Mouse (Mus musculus) embryonic facial prominence, embryonic 12.5 days (tissue): ENCODE data around the gene Mrpl48. TPM values are rescaled to one million over a fixed set of nuclear protein-coding genes. Genes with fewer than 3 reads are reported as not detected.

Experiments used
- ATAC-seq: fragments of 200-750 bp; cut with Nextera tagmentation; 2 replicates; pipeline ENCODE4 v1.8.0; 2017; ENCODE audit not compliant: insufficient number of reproducible peaks, insufficient read depth, low FRiP score, low TSS enrichment
- H3K27ac ChIP-seq: fragments of 300-500 bp; sonication (generic); 2 replicates; pipeline ENCODE4 v1.5.1; 2016; ENCODE audit warnings: mild to moderate bottlenecking
- H3K27me3 ChIP-seq: fragments of 300-500 bp; sonication (generic); 2 replicates; pipeline ENCODE4 v1.6.1; 2016; ENCODE audit warnings: mild to moderate bottlenecking, moderate library complexity
- H3K36me3 ChIP-seq: fragments of 300-500 bp; sonication (generic); 2 replicates; pipeline ENCODE4 v1.6.1; 2016; ENCODE audit warnings: mild to moderate bottlenecking
- H3K4me1 ChIP-seq: fragments of 300-500 bp; sonication (generic); 2 replicates; pipeline ENCODE4 v1.6.1; 2016
- H3K4me2 ChIP-seq: fragments of 300-500 bp; sonication (generic); replicated peaks from 2 replicates; pipeline ENCODE4 v1.6.1; 2016; ENCODE audit warnings: mild to moderate bottlenecking, moderate library complexity
- H3K4me3 ChIP-seq: fragments of 300-500 bp; sonication (generic); 2 replicates; pipeline ENCODE4 v1.5.1; 2016; ENCODE audit warnings: mild to moderate bottlenecking
- H3K9ac ChIP-seq: fragments of 300-500 bp; sonication (generic); 2 replicates; pipeline ENCODE4 v1.6.1; 2016; ENCODE audit warnings: mild to moderate bottlenecking, moderate library complexity
- H3K9me3 ChIP-seq: fragments of 300-500 bp; sonication (generic); 2 replicates; pipeline ENCODE4 v1.6.1; 2016; ENCODE audit warnings: mild to moderate bottlenecking, moderate library complexity
- WGBS: fragments of 180-500 bp; shearing (Covaris S2); methylation state at CpG from one replicate; pipeline ENCODE4 v1.1.7; 2016; 5-methylcytosine and 5-hydroxymethylcytosine counted together
- polyA plus RNA-seq: library from polyadenylated mRNA; unstranded; fragments of >200 nt; fragmentation: Nextera tagmentation; extraction: Ambion mirVana; gene quantifications from 2 replicates; pipeline ENCODE4 v1.2.1, GENCODE M21; 2016

Gene Mrpl48
- polyA plus RNA-seq, 1 experiment from 2014 or later: 67.4 TPM

DNA sequence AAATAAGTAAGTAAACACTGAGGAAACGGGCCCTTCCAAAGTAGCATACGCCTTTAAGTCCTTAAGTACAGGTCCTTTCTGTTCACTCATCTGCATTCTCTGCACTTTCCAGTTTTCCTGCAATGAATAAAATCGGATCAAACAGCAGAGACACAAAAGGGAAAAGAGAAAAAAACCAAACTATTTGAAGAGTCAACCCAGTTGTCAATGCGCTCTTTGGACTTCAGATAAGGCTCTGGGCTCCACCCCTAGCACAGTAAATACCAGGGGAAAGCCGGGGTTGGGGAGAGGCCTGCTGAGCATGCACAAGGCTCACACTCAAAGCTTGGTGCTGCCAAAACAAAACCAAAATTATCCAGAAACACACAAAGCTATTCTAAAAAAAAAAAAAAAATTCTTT is 53.2 kb downstream of the Mrpl48 start:
- ATAC-seq: no peak
- Histone ChIP-seq H3K27ac (peak overlapping the region; percentile 79), H3K4me3 (no peak overlapping the region), H3K9me3 (no peaks in the 10 kb centered on the region), H3K4me1 (peaks cover 6% of the 10 kb centered on the region; the same call in 1 of the 2 replicates), H3K9ac (no peak overlapping the region), H3K4me2 (no peak overlapping the region), H3K36me3 (no peaks in the 10 kb centered on the region), H3K27me3 (no peaks in the 10 kb centered on the region)
- WGBS: 67% methylated on average over 5 of the region's 5 CpGs

DNA sequence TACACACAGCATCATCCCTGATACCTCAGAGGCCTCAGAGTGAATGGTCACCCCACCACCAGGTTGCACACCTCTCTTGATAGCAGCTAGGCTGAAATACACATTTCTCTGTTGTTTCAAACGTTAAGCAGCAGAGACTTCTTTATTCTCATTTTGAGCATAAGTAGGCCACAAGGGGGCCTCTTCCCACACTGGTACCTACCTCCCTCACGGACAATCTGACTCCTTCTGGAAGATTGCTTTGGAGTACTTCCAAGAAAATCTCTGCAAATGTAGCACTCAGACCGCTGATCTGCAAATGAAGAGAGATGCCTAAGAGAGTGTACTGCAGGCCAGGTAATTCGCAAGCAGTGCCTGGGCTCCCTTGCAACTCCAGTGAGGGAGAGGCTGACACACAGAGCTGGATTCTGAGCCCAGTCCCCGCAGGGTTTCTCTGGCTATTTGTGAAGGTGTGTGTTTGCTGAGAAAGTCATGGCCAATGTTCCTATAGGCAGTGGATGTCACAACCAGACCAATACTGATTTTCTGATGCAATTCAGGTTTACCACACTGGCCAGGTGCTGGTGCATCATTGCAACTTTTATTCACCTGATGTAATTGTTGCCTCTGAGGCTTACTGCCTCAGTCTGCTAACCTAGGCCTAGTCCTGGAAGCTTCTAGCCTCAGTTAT is 57.6 kb downstream of the Mrpl48 start:
- 62% methylated on average over 5 of the region's 5 CpGs for WGBS
- H3K36me3 ChIP-seq: no peaks in the 10 kb centered on the region
- H3K27ac ChIP-seq: no peak overlapping the region
- H3K27me3 ChIP-seq: no peaks in the 10 kb centered on the region
- H3K4me1 ChIP-seq: peaks cover 3% of the 10 kb centered on the region; the same call in 1 of the 2 replicates
- no peaks in the 10 kb centered on the region for H3K9me3 ChIP-seq
- H3K4me3 ChIP-seq: no peak overlapping the region
- ATAC-seq: no peak
- no peak overlapping the region for H3K4me2 ChIP-seq
- no peak overlapping the region for H3K9ac ChIP-seq

DNA sequence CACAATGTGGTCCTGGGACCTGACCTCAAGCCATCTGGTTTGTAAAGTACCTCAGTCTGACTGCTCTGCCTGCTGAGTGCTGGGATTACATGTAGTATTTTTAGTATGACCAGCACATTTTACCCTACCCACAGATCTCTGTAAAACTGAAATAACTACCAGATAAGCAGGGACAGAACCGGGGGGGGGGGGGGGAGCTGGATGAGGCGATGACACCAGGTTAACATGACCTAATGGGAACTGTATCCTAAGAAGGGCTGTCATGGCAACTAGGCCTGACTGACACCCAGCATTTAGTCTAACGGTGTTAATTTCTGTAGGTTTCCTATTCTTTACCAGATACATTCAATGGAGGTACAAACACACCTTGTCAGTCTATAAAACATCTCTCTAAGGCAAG is 58.3 kb downstream of the Mrpl48 start:
- 86% methylated on average over 3 of the region's 3 CpGs for WGBS

GRCm38 (mm10) chr7:100547631-100548030 is 60.5 kb downstream of the Mrpl48 start:
- 72% methylated on average over 4 of the region's 4 CpGs for WGBS
- Histone ChIP-seq H3K4me2 (no peak overlapping the region), H3K27me3 (no peaks in the 10 kb centered on the region), H3K9ac (no peak overlapping the region), H3K4me1 (no peaks in the 10 kb centered on the region), H3K36me3 (no peaks in the 10 kb centered on the region), H3K9me3 (no peaks in the 10 kb centered on the region), H3K4me3 (no peak overlapping the region), H3K27ac (no peak overlapping the region)
- ATAC-seq: no peak

More for the DNA sequence above, 58.3 kb downstream of the Mrpl48 start:
- H3K36me3 ChIP-seq: no peaks in the 10 kb centered on the region
- H3K9ac ChIP-seq: no peak overlapping the region
- ATAC-seq: no peak
- no peaks in the 10 kb centered on the region for H3K4me1 ChIP-seq
- H3K27me3 ChIP-seq: no peaks in the 10 kb centered on the region
- no peak overlapping the region for H3K27ac ChIP-seq
- H3K4me2 ChIP-seq: no peak overlapping the region
- H3K9me3 ChIP-seq: no peaks in the 10 kb centered on the region
- H3K4me3 ChIP-seq: no peak overlapping the region

GRCm38 (mm10) chr7:100544437-100544836 is 63.7 kb downstream of the Mrpl48 start:
- Histone ChIP-seq H3K4me1 (no peaks in the 10 kb centered on the region), H3K27me3 (no peaks in the 10 kb centered on the region), H3K36me3 (peaks cover 8% of the 10 kb centered on the region), H3K9ac (no peak overlapping the region), H3K27ac (no peak overlapping the region), H3K9me3 (no peaks in the 10 kb centered on the region), H3K4me2 (no peak overlapping the region), H3K4me3 (no peak overlapping the region)
- ATAC-seq: no peak
- 70% methylated on average over 1 of the region's 1 CpGs for WGBS

- Histone ChIP-seq H3K4me3 (no peak overlapping the region), H3K27ac (no peak overlapping the region), H3K36me3 (peaks cover 16% of the 10 kb centered on the region), H3K9ac (no peak overlapping the region), H3K9me3 (no peaks in the 10 kb centered on the region), H3K4me1 (peaks cover 3% of the 10 kb centered on the region), H3K27me3 (no peaks in the 10 kb centered on the region), H3K4me2 (no peak overlapping the region)
- WGBS: 93% methylated on average over 9 of the region's 9 CpGs
- no peak for ATAC-seq
Observed at GRCm38 (mm10) chr7:100539516-100539915, 68.6 kb downstream of the Mrpl48 start.

DNA sequence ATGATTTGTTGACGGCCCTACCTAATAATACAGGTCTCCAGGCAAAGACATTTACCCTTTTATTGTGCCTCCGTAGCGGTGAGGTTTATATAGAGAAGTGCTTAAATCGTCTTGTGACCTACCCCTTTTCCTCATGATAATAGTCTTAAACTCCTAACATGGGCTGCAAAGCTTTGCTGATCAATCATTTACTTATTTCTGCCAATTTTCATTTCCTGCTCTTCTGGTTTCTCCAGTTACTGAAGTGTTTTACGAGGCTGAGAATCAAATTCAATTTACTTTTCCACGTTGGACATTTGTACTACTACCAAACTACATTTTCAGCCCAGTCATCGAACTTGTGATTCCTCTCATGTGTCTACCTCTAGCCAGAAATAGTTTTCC is 70.6 kb downstream of the Mrpl48 start:
- peaks cover 3% of the 10 kb centered on the region for H3K4me1 ChIP-seq
- 32% methylated on average over 7 of the region's 7 CpGs for WGBS
- H3K27me3 ChIP-seq: no peaks in the 10 kb centered on the region
- peak overlapping the region; percentile 83; the same call in 1 of the 2 replicates for H3K27ac ChIP-seq
- ATAC-seq: no peak
- peak overlapping the region; percentile 70 for H3K4me3 ChIP-seq
- H3K9me3 ChIP-seq: no peaks in the 10 kb centered on the region
- H3K9ac ChIP-seq: peak overlapping the region; percentile 67
- H3K36me3 ChIP-seq: peaks cover 16% of the 10 kb centered on the region
- peak overlapping the region; percentile 52 for H3K4me2 ChIP-seq

GRCm38 (mm10) chr7:100536804-100537518 is 71.1 kb downstream of the Mrpl48 start, which contains the start of gene Coa4:
Gene Coa4 (plus strand): TSS chr7:100537071.
- peak; percentile 99 for ATAC-seq
- WGBS: under 1% methylated on average over 33 of the region's 33 CpGs
- peak within 1 kb of the TSS; percentile 83 for H3K27ac ChIP-seq

GRCm38 (mm10) chr7:100535831-100536230 is 72.3 kb downstream of the Mrpl48 start:
- Histone ChIP-seq H3K36me3 (peaks cover 16% of the 10 kb centered on the region), H3K9ac (no peak overlapping the region), H3K4me2 (peak overlapping the region; percentile 52), H3K9me3 (no peaks in the 10 kb centered on the region), H3K4me1 (peaks cover 3% of the 10 kb centered on the region), H3K4me3 (peak overlapping the region; percentile 70; the same call in 1 of the 2 replicates), H3K27me3 (no peaks in the 10 kb centered on the region), H3K27ac (no peak overlapping the region)
- ATAC-seq: no peak
- WGBS: 87% methylated on average over 2 of the region's 2 CpGs

More at GRCm38 (mm10) chr7:100536804-100537518, 71.1 kb downstream of the Mrpl48 start, which contains the start of gene Coa4:
- Histone ChIP-seq H3K27me3 (no peaks in the 10 kb centered on the region), H3K9ac (peak within 1 kb of the TSS; percentile 67), H3K4me3 (peak within 1 kb of the TSS; percentile 70), H3K4me1 (peaks cover 3% of the 10 kb centered on the region), H3K9me3 (no peaks in the 10 kb centered on the region), H3K36me3 (peaks cover 16% of the 10 kb centered on the region), H3K4me2 (peak within 1 kb of the TSS; percentile 52)

DNA sequence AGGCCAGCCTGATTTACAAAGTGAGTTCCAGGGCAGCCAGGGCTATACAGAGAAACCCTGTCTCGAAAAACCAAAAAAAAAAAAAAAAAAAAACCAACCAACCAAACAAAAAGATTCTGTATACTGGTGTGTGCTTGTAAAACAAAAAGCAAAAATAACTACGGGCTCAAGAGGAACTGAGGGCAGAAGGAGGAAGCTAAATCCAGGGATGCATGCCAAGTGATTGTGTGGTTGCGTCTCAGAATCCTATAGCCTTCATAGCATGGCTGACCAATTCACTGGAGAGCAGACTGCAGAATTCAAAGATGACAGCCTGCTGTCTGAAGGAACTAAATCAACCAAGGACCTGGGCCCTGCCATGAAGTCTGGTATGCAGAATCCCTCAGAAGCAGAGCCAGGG is 73.9 kb downstream of the Mrpl48 start:
- ATAC-seq: no peak
- Histone ChIP-seq H3K4me3 (no peak overlapping the region), H3K9me3 (no peaks in the 10 kb centered on the region), H3K9ac (no peak overlapping the region), H3K36me3 (peaks cover 6% of the 10 kb centered on the region; the same call in 1 of the 2 replicates), H3K27me3 (no peaks in the 10 kb centered on the region), H3K4me2 (no peak overlapping the region), H3K4me1 (peaks cover 3% of the 10 kb centered on the region), H3K27ac (no peak overlapping the region)
- WGBS: 85% methylated on average over 3 of the region's 3 CpGs

GRCm38 (mm10) chr7:100533503-100533902 is 74.6 kb downstream of the Mrpl48 start:
- H3K27ac ChIP-seq: no peak overlapping the region
- H3K4me3 ChIP-seq: no peak overlapping the region
- no peak overlapping the region for H3K9ac ChIP-seq
- no peaks in the 10 kb centered on the region for H3K9me3 ChIP-seq
- 74% methylated on average over 2 of the region's 2 CpGs for WGBS
- no peak for ATAC-seq
- no peaks in the 10 kb centered on the region for H3K36me3 ChIP-seq
- H3K4me2 ChIP-seq: no peak overlapping the region
- no peaks in the 10 kb centered on the region for H3K27me3 ChIP-seq
- peaks cover 3% of the 10 kb centered on the region for H3K4me1 ChIP-seq

DNA sequence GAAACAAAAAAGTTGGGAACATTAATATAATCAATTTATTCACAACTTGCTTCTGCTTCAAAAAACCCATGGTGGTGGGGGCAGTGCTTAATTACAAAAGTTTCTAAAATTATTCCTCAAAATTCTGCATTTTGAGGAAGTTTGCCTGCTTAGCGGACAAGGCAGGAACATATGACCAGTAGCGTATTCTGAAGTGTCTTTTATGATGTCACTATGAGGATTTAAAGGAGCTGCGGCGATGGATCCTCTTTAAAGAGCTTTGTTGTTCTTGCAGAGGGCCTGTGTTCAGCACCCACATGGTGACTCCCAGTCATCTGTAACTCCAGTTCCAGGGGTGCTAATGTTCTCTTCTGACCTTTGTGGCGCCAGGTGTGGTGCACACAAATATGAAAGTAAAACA is 77.3 kb downstream of the Mrpl48 start:
- Histone ChIP-seq H3K4me3 (no peak overlapping the region), H3K9ac (no peak overlapping the region), H3K36me3 (no peaks in the 10 kb centered on the region), H3K4me2 (no peak overlapping the region), H3K27me3 (no peaks in the 10 kb centered on the region), H3K9me3 (no peaks in the 10 kb centered on the region), H3K4me1 (no peaks in the 10 kb centered on the region), H3K27ac (no peak overlapping the region)
- no peak for ATAC-seq
- 92% methylated on average over 5 of the region's 5 CpGs for WGBS
